Mouse (Mus musculus): Measurements from ENCODE around the gene Phxr2. TPM values are rescaled to one million over a fixed set of nuclear protein-coding genes. Genes with fewer than 3 reads are reported as not detected.
"Not testable (repeated sequence)": the region's sequence is repeated elsewhere in the genome, so short reads cannot be mapped to it uniquely, and the experiment has no call there.

Phxr2 gene
- polyA plus RNA-seq, 1 experiment from 2014 or later = 0.18 TPM

- Histone ChIP-seq H3K9me3 (no peaks in the 10 kb centered on the region), H3K36me3 (peaks cover 10% of the 10 kb centered on the region; the same call in 1 of the 2 replicates), H3K27ac (no peak overlapping the region), H3K4me1 (replicated peaks) (peaks cover 7% of the 10 kb centered on the region), H3K4me3 (replicated peaks) (no peak overlapping the region), H3K4me2 (no peak overlapping the region), H3K27me3 (no peaks in the 10 kb centered on the region), H3K9ac (replicated peaks) (no peak overlapping the region)
- no peak for ATAC-seq (ENCODE audit: insufficient number of reproducible peaks, insufficient read depth, low FRiP score, low TSS enrichment, low read depth)
- 37% methylated on average over 8 of the region's 8 CpGs for WGBS
Observed at GRCm38 (mm10) chr10:99161987-99162582, 36.0 kb upstream of the Phxr2 start.

GRCm38 (mm10) chr10:99157697-99158096 is 31.6 kb upstream of the Phxr2 start:
- H3K27ac ChIP-seq; H3K27me3 ChIP-seq; ATAC-seq (ENCODE audit: insufficient number of reproducible peaks, insufficient read depth, low FRiP score, low TSS enrichment, low read depth); H3K4me3 ChIP-seq (replicated peaks); H3K4me1 ChIP-seq (replicated peaks); H3K4me2 ChIP-seq; H3K9ac ChIP-seq (replicated peaks); H3K9me3 ChIP-seq: not testable (repeated sequence)
- peaks cover 30% of the 10 kb centered on the region; the same call in 1 of the 2 replicates for H3K36me3 ChIP-seq
- 94% methylated on average over 10 of the region's 10 CpGs for WGBS

DNA sequence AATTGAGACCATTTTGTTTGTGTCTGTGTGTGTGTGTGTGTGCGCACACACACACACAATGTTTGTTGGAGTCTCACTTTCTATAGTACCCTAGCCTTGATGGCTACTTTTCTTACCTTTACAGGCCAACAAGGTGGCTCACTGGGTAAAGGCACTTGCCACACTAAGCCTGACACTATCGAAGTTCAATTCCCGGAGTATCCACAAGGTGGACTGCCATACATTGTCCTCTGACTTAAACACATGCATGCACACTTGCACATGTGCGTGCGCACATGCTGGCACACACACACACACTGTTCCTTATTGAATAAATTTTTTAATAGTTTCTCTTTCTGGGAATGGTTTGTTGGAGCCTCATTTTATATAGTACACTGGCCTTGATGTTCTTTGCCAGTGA is 30.7 kb upstream of the Phxr2 start:
- Histone ChIP-seq H3K9me3 (no peaks in the 10 kb centered on the region), H3K4me1 (replicated peaks) (no peaks in the 10 kb centered on the region; the same call in 1 of the 2 replicates), H3K9ac (replicated peaks) (no peak overlapping the region), H3K27ac (no peak overlapping the region), H3K4me2 (no peak overlapping the region), H3K36me3 (peaks cover 30% of the 10 kb centered on the region; the same call in 1 of the 2 replicates), H3K4me3 (replicated peaks) (no peak overlapping the region), H3K27me3 (no peaks in the 10 kb centered on the region)
- no peak for ATAC-seq (ENCODE audit: insufficient number of reproducible peaks, insufficient read depth, low FRiP score, low TSS enrichment, low read depth)
- WGBS = 92% methylated on average over 5 of the region's 5 CpGs

DNA sequence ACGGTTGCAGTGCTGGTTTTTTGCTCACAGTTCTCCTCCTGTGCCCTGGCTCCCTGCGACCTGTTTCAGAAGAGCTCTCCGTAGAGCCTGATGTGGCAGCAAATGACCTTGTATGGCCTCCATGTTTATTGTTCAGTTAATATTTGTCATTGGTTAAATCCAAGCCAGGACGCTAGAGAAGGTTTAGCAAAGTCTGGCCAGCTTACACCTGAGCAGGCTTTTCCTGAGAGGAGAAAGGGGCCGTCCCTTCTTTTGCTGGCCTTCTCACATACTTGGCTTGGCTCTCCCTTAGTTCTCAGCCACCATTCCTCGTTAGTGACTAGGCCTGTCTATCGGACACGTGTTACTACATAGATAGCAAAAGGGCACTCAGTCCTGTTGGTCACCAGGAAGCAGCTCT is 28.5 kb upstream of the Phxr2 start:
- Histone ChIP-seq H3K4me3 (replicated peaks) (no peak overlapping the region), H3K4me1 (replicated peaks) (no peaks in the 10 kb centered on the region; the same call in 1 of the 2 replicates), H3K9me3 (no peaks in the 10 kb centered on the region), H3K27me3 (no peaks in the 10 kb centered on the region), H3K27ac (no peak overlapping the region), H3K9ac (replicated peaks) (no peak overlapping the region), H3K36me3 (peaks cover 32% of the 10 kb centered on the region), H3K4me2 (no peak overlapping the region)
- ATAC-seq (ENCODE audit: insufficient number of reproducible peaks, insufficient read depth, low FRiP score, low TSS enrichment, low read depth) = no peak
- WGBS = 86% methylated on average over 8 of the region's 8 CpGs

GRCm38 (mm10) chr10:99152063-99152462 is 25.9 kb upstream of the Phxr2 start:
- H3K9ac ChIP-seq (replicated peaks) = no peak overlapping the region
- 91% methylated on average over 6 of the region's 6 CpGs for WGBS
- no peak overlapping the region for H3K4me2 ChIP-seq
- H3K9me3 ChIP-seq = no peaks in the 10 kb centered on the region
- H3K4me1 ChIP-seq (replicated peaks) = no peaks in the 10 kb centered on the region
- no peak overlapping the region for H3K27ac ChIP-seq
- H3K36me3 ChIP-seq = peaks cover 29% of the 10 kb centered on the region
- H3K4me3 ChIP-seq (replicated peaks) = no peak overlapping the region
- no peaks in the 10 kb centered on the region for H3K27me3 ChIP-seq
- ATAC-seq (ENCODE audit: insufficient number of reproducible peaks, insufficient read depth, low FRiP score, low TSS enrichment, low read depth) = no peak

DNA sequence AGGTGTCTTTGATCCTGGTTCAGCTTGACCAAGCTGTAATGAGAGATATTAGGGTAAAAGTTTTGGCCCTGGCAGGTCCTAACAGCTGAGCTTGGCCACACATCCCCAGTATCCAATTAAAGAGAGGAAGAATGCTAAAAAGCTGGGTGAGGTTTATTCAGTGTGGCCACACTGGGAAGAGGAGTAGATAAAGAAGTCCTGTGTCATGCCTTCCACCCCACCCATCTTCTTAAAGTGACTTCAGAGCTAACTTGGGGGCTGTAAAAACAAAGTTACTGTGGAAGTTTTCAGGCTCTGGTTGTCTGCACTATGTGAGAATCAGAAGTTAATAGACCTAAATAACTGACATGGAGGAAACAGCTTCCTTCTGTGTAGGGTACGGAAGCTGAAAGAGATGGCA is 25.5 kb upstream of the Phxr2 start:
- 96% methylated on average over 1 of the region's 1 CpGs for WGBS
- peaks cover 24% of the 10 kb centered on the region for H3K36me3 ChIP-seq
- ATAC-seq (ENCODE audit: insufficient number of reproducible peaks, insufficient read depth, low FRiP score, low TSS enrichment, low read depth) = no peak
- no peaks in the 10 kb centered on the region for H3K4me1 ChIP-seq (replicated peaks)
- H3K9me3 ChIP-seq = no peaks in the 10 kb centered on the region
- H3K9ac ChIP-seq (replicated peaks) = no peak overlapping the region
- no peak overlapping the region for H3K4me2 ChIP-seq
- no peak overlapping the region for H3K4me3 ChIP-seq (replicated peaks)
- no peaks in the 10 kb centered on the region for H3K27me3 ChIP-seq
- H3K27ac ChIP-seq = no peak overlapping the region

DNA sequence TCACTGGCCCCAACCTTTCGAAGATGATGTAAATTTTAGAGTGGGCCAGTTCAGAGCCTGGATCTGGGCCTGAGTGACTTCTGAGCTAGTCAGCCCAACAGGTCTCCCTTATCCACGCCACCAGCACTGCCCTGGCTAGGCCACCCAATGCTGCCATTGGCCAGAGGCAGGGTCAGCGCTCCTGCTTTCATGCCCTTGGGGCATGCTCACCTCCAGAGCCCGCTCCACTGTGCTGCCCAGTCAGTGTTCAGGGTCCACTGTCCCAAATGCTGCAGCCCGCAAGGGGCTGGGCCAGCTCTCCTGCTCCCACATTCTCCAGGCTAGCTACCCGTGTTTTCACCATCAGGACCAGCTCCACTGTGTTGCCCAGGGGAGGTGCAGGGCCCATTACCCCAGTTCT is 23.9 kb upstream of the Phxr2 start:
- H3K4me2 ChIP-seq = no peak overlapping the region
- H3K9me3 ChIP-seq = no peaks in the 10 kb centered on the region
- H3K4me3 ChIP-seq (replicated peaks) = no peak overlapping the region
- no peaks in the 10 kb centered on the region for H3K4me1 ChIP-seq (replicated peaks)
- peaks cover 18% of the 10 kb centered on the region for H3K36me3 ChIP-seq
- H3K9ac ChIP-seq (replicated peaks) = no peak overlapping the region
- 88% methylated on average over 6 of the region's 6 CpGs for WGBS
- 0 out of 2 replicates have a peak, but pooled peaks have one; percentile 31 for ATAC-seq (ENCODE audit: insufficient number of reproducible peaks, insufficient read depth, low FRiP score, low TSS enrichment, low read depth)
- H3K27ac ChIP-seq = no peak overlapping the region
- H3K27me3 ChIP-seq = no peaks in the 10 kb centered on the region

GRCm38 (mm10) chr10:99146596-99146995 is 20.5 kb upstream of the Phxr2 start:
- Histone ChIP-seq H3K9me3 (no peaks in the 10 kb centered on the region), H3K27me3 (no peaks in the 10 kb centered on the region), H3K4me3 (replicated peaks) (no peak overlapping the region), H3K4me2 (no peak overlapping the region), H3K27ac (no peak overlapping the region), H3K4me1 (replicated peaks) (no peaks in the 10 kb centered on the region), H3K36me3 (peaks cover 14% of the 10 kb centered on the region), H3K9ac (replicated peaks) (no peak overlapping the region)
- 93% methylated on average over 8 of the region's 8 CpGs for WGBS
- ATAC-seq (ENCODE audit: insufficient number of reproducible peaks, insufficient read depth, low FRiP score, low TSS enrichment, low read depth) = no peak

- no peaks in the 10 kb centered on the region for H3K27me3 ChIP-seq
- H3K9me3 ChIP-seq = no peaks in the 10 kb centered on the region
- H3K9ac ChIP-seq (replicated peaks) = no peak overlapping the region
- no peak overlapping the region for H3K27ac ChIP-seq
- H3K4me3 ChIP-seq (replicated peaks) = no peak overlapping the region
- peaks cover 14% of the 10 kb centered on the region for H3K36me3 ChIP-seq
- no peaks in the 10 kb centered on the region for H3K4me1 ChIP-seq (replicated peaks)
- WGBS = 85% methylated on average over 8 of the region's 8 CpGs
- no peak for ATAC-seq (ENCODE audit: insufficient number of reproducible peaks, insufficient read depth, low FRiP score, low TSS enrichment, low read depth)
- no peak overlapping the region for H3K4me2 ChIP-seq
Observed at GRCm38 (mm10) chr10:99145611-99146010, 19.5 kb upstream of the Phxr2 start.

DNA sequence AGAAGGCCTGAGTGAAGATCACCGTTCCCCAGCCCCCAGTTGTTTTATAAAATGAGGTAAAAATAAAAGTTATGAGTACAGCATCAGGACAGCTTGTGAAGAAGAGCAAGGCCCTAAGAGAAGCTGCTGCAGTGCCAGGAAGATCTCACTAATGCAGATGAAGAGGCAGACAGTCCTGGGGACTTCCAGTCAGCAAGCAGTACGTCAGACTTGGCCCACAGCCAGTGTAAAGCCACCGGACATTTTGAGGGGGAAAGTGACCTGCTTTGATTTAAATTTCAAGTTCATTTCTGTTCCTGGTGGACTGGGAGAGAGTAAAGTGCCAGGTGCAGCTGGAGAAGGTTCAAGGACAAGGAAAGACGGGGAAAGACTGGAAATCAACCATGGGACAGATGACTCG is 10.2 kb upstream of the Phxr2 start:
- H3K4me1 ChIP-seq (replicated peaks) = peaks cover 1% of the 10 kb centered on the region; the same call in 1 of the 2 replicates
- no peaks in the 10 kb centered on the region for H3K9me3 ChIP-seq
- no peak overlapping the region for H3K27ac ChIP-seq
- no peak for ATAC-seq (ENCODE audit: insufficient number of reproducible peaks, insufficient read depth, low FRiP score, low TSS enrichment, low read depth)
- H3K9ac ChIP-seq (replicated peaks) = no peak overlapping the region
- no peaks in the 10 kb centered on the region for H3K27me3 ChIP-seq
- no peak overlapping the region for H3K4me2 ChIP-seq
- peaks cover 30% of the 10 kb centered on the region; the same call in 1 of the 2 replicates for H3K36me3 ChIP-seq
- WGBS = 82% methylated on average over 5 of the region's 5 CpGs
- no peak overlapping the region for H3K4me3 ChIP-seq (replicated peaks)

- Histone ChIP-seq H3K36me3 (peaks cover 39% of the 10 kb centered on the region; the same call in 1 of the 2 replicates), H3K4me2 (no peak overlapping the region), H3K27ac (no peak overlapping the region), H3K9me3 (no peaks in the 10 kb centered on the region), H3K9ac (replicated peaks) (no peak overlapping the region), H3K27me3 (no peaks in the 10 kb centered on the region), H3K4me1 (replicated peaks) (peaks cover 13% of the 10 kb centered on the region; the same call in 1 of the 2 replicates), H3K4me3 (replicated peaks) (no peak overlapping the region)
- no peak for ATAC-seq (ENCODE audit: insufficient number of reproducible peaks, insufficient read depth, low FRiP score, low TSS enrichment, low read depth)
- WGBS = 97% methylated on average over 16 of the region's 16 CpGs
Observed at GRCm38 (mm10) chr10:99133321-99133875, 7.3 kb upstream of the Phxr2 start.

Data from limb, embryonic 12.5 days (tissue).